Mouse (Mus musculus) heart, adult 8-10 months (tissue): Measurements from ENCODE around the gene Susd1. TPM values are rescaled to one million over a fixed set of nuclear protein-coding genes. Genes with fewer than 3 reads are reported as not detected.

Experiments used
- DNase-seq: peaks from one replicate; pipeline ENCODE4 v3.0.0; 2022; ENCODE audit warnings: low spot score
- total RNA-seq, 4 experiments: library from RNA; stranded (reverse); gene quantifications; 2 replicates each; pipeline ENCODE4 v1.2.4; 2022

Gene Susd1
- total RNA-seq, 4 experiments from 2014 or later = 0.31 to 2.2 (median 0.83) TPM

GRCm38 (mm10) chr4:59381007-59381743 lies 57.3 kb downstream of the Susd1 start:
- peak; percentile 55 for DNase-seq

- no peak for DNase-seq
Observed at GRCm38 (mm10) chr4:59380478-59380877, 58.0 kb downstream of the Susd1 start.

GRCm38 (mm10) chr4:59379876-59380275 lies 58.6 kb downstream of the Susd1 start:
- no peak for DNase-seq

DNA sequence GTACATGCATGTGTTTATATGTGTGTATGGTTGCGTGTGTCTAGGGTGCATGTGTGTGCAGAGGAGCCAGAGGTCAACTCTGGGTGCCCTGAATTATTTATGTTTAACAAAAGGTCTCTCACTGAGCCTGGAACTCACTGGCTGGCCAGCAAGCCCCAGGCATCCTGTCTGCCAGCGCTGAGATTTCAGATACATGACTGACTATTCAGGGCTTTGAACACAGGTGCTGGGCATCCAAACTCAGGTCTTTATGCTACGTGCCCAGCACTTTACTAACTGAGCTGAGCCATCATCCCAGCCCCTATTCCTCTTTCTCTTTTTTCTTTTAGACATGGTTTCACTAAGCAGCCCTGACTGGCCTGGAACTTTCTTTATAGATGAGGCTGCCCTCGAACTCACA lies 59.8 kb downstream of the Susd1 start:
- DNase-seq = no peak

GRCm38 (mm10) chr4:59374271-59374938 lies 64.0 kb downstream of the Susd1 start:
- DNase-seq = no peak

DNA sequence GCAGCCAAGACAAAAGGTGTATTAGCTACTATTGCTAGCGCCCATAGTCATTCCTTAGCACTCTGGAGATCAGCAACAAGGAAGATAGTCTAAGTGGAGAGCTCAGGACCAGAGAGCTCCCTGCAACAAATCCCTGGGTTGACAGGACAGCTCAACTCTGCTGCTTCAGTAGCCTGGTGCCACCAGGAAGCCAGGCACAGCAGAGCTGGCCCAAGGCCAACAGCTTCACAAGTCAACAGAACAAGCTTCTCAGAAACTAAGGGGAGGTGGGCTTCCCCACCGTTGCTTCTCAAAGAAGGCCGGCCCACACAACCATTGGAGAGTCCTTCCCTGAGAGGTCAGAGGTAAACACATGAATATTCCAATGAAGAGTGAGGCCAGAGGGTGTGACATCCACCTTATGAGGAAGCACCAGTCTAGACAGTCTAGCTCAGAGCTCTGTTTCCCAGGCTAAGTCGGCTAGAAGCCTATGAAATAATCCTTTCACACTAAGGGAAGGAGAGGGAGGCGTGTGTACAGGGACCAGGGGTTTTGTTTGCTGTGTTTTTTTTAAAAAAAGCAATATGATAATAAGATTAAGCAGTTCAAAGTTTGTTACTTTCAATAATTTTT lies 65.8 kb downstream of the Susd1 start:
- DNase-seq = no peak

GRCm38 (mm10) chr4:59371910-59372309 lies 66.5 kb downstream of the Susd1 start:
- DNase-seq = no peak

DNA sequence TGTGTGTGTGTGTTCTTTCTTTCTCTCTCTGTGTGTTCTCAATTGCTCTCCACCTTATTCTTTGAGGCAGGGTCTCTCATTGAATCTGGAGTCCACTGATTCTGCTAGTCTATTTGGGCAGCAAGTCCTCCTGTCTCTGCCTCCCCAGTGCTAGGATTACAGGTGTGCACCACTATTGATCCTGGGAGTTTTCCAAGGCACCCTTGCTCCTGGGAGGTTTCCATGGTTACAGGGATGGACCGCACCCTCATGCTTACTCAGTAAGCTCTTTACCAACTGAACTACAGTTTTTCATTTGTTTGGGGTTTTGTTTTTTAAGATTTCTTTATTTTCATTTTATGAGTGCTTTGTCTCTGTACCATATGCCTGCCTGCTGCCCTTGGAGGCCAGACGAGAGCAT lies 68.5 kb downstream of the Susd1 start:
- DNase-seq = no peak

DNA sequence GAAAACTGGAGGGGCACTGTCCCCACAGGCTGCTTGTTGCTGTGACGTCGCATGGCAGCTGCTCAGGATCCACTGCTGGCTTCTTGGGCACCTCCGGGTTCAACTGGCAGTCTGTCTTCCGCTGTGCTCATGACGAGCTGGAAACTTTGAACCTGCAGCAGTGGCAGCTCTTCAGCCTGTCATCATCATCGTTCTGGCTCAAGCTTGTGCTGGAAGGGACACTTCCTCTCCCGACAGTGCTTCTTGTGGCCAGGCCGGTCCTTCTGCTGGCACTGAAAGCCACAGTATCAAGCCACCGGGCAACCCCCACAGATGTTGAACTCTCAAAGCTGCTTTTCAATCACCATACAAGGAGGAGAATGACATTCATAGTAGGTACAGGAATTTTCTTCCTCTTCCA lies 70.3 kb downstream of the Susd1 start:
- no peak for DNase-seq

- DNase-seq = peak; percentile 18
Observed at GRCm38 (mm10) chr4:59366206-59366605, 72.2 kb downstream of the Susd1 start.

DNA sequence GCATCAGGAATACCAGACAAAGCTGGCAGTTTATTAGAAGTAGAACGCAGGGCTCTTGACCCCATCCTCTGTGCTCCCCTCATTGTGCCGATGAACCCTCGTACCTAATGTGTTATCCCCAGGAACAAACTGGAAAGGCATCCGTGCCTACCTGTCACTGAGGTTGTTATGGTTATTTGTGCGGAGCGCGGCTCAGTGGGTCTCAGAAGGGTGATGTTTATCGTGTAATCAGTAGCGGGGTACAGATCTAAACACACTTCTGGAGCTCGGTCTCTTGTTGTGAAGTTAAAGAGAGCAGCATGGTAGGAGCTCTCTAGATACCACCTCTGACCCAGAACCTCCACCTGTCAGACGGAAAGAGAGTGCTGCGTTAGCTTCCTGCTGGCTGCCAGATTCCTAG lies 72.9 kb downstream of the Susd1 start:
- no peak for DNase-seq

DNA sequence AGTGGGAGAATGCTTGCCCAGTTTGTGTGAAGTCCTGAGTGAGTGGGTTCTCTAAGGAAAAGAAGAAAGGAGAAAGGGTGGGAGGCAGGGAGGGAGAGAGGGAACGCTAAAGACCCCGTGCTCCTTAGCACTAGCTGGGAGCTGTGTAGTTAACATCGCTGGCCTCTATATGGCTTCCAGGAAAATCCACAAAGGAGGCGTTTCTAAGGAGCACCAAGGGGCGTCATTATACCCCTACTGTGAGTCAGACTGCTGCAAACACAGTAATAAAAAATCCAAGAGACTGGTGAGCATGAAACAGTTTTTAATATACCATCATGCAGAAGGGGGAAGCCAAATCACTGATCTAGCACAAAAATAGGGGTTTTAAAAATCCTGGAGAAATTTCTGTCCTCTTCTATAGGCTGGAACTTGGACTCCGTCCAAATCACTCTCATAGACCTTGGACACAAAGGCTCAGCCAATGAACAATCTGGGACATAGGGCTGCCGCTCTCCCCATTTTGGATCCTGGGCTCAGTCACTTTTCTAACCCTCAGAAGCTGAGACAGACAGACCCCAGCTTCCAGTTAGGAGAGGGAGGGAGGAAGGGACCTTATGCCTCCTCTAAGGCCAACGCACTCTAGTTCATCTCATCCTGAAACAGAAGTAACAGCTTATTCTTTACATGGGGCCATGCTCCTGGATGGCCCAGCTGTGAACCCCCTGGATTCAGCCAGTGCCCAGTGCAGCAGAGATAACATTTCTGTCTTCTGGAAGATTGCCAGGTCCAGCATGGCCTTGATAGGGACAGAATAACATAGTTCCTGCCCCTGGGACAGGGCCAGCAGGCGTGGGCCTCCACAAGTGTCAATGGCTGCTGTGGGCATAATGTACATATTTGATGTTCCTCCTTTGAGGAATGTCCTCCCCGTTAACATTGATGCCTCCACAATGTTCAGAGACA lies 73.9 kb downstream of the Susd1 start:
- no peak for DNase-seq

DNA sequence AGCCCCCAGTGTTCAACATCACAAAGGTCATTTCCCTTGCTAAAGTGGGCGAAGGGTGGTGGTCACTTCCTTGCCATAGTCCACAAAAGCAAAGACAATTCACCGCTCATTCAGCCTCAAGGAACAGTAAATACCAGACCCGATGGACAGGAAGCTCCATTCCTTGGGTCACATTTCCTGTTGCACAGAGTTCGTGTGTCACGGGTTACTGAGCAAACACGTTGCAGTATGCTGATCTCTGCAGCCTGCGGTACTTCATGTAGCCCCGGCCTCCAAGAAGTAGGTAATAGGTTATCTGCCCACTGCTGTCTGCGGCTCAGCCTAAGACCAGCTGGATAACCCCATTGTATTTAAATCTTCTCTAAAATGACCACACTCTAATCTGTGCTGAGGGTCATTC lies 75.4 kb downstream of the Susd1 start:
- DNase-seq = peak; percentile 51

- peak; percentile 79 for DNase-seq
Observed at GRCm38 (mm10) chr4:59360704-59361103, 77.7 kb downstream of the Susd1 start.

- no peak for DNase-seq
Observed at GRCm38 (mm10) chr4:59359921-59360320, 78.5 kb downstream of the Susd1 start.

- no peak for DNase-seq
Observed at GRCm38 (mm10) chr4:59358960-59359359, 79.5 kb downstream of the Susd1 start.

DNA sequence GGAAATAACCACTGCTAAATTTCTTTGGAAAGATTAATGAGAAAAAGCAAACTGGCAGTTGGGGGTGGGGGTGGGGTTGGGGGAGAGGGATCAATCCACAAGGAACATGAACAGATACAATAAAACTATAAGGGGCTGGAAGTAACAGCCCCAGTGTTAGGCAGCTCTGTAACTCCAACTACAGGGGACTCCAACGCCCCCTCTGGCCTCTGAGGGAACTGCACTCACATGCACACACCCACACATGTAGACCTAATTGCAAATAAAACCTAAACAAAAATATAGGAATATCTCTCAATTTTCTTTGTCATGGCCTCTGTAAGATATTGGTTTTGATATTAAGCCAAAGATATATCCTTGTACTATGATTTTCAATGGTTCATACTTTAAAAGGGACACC lies 83.0 kb downstream of the Susd1 start:
- DNase-seq = no peak

DNA sequence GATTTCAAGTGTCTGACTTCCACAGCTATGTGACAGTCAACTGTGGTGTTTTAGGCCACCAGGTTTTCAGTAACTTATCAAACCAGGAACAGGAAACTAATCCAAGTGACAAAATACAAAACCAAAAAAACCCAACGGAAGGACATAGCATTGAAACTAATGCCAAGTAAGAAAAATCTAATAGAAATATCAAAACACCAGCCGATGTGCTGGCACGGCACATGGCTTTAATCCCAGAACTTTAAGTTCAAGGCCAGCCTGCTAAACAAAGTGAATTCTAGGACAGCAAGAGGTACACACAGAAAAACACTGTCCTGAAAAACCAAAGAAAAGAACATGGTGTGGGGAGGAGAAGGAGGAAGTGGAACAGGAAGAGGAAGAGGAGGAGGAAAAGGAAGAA lies 83.8 kb downstream of the Susd1 start:
- DNase-seq = no peak

GRCm38 (mm10) chr4:59351938-59352337 lies 86.5 kb downstream of the Susd1 start:
- DNase-seq = no peak

GRCm38 (mm10) chr4:59350354-59350753 lies 88.1 kb downstream of the Susd1 start:
- no peak for DNase-seq

GRCm38 (mm10) chr4:59349425-59350185 lies 88.8 kb downstream of the Susd1 start:
- DNase-seq = no peak
